Mouse (Mus musculus) cerebral cortex, adult 2 months (tissue): ENCODE measurements around the gene Cend1.

Source experiments
- WGBS: fragments of 180-500 bp; shearing (Covaris S2); methylation state at CpG from one replicate; pipeline ENCODE4 v1.1.7; 2018; 5-methylcytosine and 5-hydroxymethylcytosine counted together

Cend1 gene

DNA sequence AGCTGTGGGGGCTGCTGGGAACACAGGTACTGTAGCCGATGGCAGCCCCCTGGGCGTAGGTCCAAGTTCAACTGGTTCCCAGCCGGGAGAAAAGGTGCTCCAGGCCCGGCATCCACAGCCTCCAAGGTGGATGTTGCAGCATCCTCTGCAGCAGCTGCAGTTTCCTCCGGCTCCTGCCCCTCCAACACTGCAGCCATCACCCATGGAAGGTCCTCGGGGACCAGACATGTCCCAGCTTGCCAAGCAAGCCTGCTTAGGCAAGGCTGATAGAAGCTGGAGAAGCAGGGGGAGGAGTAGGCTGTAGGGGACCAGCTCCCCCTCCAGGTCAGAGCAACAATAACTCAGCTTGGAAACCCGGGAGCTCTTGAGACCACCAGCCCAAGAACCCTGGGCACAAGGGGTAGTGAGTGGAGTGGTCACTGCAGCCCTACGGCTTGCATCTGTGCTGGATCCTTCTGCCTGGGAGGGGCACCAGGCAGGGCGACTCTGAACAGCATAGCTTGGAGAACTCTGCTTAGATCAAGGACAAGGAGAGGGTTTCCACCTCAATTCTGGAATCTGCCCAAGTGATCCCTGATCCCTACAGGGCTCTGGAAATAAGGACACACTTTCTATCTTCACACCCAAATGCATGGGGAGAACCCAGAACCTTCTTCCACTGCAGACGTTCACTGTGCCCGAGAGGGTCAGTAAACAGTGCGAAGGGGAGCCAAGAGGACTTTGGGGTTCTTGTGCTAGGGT lies 14.0 kb upstream of the Cend1 start:
- 23% methylated on average over 12 of the region's 12 CpGs for WGBS

- WGBS: 95% methylated on average over 13 of the region's 13 CpGs
These were observed 12.9 kb upstream of the Cend1 start for GRCm38 (mm10) chr7:141442199-141442598.

- WGBS: 95% methylated on average over 9 of the region's 9 CpGs
These were observed 12.2 kb upstream of the Cend1 start for GRCm38 (mm10) chr7:141441460-141441859.

- WGBS: 26% methylated on average over 6 of the region's 6 CpGs
These were observed 11.3 kb upstream of the Cend1 start for GRCm38 (mm10) chr7:141440613-141441012.

GRCm38 (mm10) chr7:141439811-141440210 lies 10.5 kb upstream of the Cend1 start:
- WGBS: 95% methylated on average over 11 of the region's 11 CpGs

- WGBS: 94% methylated on average over 10 of the region's 10 CpGs
These were observed 9.9 kb upstream of the Cend1 start for GRCm38 (mm10) chr7:141439140-141439679.

GRCm38 (mm10) chr7:141438201-141438968 lies 9.1 kb upstream of the Cend1 start:
- 91% methylated on average over 12 of the region's 12 CpGs for WGBS

DNA sequence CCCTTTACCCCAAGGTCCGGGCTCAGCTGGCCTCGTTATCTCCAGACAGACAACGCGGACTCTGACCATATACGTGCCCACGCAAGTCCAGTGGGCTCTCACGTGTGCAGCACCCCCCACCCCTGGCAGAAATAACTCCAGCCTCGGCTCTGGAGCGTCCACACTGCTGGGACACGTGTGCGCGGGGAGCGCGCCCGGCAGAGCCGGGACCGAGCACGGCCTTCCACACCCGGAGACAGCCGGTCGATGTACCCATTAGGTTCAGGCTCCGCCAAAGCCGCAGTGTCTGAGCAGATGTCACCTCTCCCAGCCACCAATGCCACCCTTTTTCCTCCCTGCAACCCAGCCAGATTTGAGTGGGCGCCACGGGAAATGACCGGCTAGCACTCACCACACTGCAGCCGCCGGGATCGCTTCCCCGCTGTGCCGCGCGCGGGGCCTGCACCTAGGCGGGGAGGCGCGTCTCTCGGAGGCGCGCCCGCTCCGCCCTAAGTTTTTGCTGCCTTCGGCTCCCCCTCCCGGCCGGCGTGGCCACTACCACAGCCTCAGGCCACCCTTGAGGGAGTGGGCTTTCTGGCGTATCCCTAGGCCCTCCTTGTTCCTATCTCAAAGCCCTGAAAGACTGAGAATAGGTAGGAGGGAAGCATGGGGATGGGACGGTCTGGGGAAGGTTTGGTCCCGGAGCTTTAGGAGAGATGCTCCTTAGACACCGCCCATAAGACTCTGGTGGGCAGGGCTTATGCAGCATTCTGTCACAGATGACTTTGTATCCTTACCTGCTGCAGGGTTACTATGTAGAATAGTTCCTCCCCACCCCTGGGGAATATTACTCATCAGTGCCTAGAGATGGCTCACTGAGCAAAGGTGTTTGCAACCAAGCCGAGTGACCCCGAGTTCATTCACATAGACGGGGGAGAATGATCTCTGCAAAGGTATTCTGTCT lies 8.2 kb upstream of the Cend1 start, which contains the start of gene Slc25a22:
Gene Slc25a22, minus strand, starts transcription at position 715 of the 943 bp plus-strand sequence.
- 6% methylated on average over 53 of the region's 53 CpGs for WGBS

- WGBS: 38% methylated on average over 2 of the region's 2 CpGs
These were observed 7.2 kb upstream of the Cend1 start for GRCm38 (mm10) chr7:141436523-141436892.

GRCm38 (mm10) chr7:141435856-141436522 lies 6.7 kb upstream of the Cend1 start:
- WGBS: 79% methylated on average over 9 of the region's 9 CpGs

GRCm38 (mm10) chr7:141435129-141435855 lies 6.0 kb upstream of the Cend1 start:
- WGBS: 3% methylated on average over 17 of the region's 17 CpGs

- 9% methylated on average over 8 of the region's 8 CpGs for WGBS
These were observed 5.2 kb upstream of the Cend1 start for GRCm38 (mm10) chr7:141434464-141434863.

DNA sequence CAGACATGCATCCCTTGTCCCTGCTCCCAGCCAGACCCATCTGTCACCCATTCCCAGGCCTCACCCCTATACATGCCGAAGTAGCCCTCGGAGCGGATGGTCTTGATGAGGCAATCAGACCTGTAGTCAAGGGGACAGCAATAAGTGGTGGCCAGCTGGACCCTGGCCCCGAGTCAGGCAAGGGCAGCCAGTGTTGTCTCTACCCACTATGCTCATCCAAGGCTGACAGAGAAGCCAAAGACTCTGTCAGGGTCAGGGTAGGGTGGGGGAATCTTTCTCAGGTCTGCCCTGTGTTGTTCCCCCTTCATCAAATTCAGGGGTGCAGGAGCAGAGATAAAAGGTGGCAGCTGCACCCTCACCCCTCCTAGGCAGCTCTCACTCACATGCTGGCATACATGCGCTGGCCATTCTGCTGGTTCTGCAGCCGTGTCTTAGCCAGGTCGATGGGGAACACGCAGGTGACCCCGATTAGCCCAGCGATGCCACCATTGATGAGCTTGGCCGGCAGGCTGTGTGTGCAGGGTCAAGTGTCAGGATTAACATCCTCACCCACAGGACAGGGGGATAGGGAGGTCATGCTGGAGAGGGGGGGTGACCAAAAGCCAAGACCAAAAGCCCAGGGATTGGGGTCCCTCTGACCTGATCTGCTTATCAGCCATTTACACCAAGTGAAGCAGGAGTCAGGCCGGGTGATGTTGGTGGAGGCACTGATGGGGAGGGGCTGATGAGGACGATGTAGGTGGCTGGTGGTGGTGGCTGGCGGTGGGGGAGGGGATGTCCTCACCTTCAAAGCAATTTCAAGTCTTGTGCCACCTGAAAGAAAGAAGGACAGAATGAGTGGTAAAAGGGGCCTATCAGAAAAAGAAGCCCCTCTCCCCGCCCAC lies 4.5 kb upstream of the Cend1 start:
- 72% methylated on average over 15 of the region's 15 CpGs for WGBS

DNA sequence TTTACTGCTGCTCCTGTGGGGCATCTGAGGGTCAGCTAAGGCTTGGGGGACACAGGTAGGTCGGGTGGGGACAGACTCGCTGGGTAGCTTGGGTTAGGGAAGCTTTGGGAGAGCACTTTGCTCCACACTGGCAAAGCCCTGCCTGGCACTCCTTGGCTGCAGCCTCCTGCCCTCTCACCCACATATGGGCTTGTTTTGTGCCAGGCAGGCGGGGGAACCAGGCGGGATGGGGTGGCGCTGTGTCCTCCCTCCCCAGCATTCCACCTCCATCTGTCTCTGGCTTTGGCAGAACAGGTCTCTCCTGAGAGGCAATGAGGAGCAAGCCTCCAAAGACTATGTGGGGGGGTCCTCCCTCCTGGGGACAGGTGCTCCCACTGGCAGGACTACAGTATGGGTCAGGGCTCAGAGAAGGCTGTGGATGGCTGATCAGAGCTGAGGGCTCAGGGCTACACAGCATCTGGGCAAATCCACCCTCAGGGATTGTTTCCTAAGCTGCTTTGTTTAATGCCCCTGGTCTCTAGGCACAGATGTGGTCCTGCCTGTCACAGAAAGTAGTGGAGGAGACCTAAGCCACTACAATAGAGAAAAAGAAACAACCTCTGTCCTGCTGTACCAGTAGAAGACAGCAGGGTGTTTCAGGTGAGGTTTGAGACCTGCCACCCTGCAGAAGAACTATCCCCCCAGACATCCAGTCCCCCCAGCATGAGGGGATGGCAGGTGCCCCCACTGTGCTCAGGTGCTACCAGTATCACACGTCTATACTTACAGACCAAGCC lies 3.6 kb upstream of the Cend1 start:
- 55% methylated on average over 6 of the region's 6 CpGs for WGBS

- WGBS: 69% methylated on average over 8 of the region's 8 CpGs
These were observed 2.9 kb upstream of the Cend1 start for GRCm38 (mm10) chr7:141432186-141432611.

DNA sequence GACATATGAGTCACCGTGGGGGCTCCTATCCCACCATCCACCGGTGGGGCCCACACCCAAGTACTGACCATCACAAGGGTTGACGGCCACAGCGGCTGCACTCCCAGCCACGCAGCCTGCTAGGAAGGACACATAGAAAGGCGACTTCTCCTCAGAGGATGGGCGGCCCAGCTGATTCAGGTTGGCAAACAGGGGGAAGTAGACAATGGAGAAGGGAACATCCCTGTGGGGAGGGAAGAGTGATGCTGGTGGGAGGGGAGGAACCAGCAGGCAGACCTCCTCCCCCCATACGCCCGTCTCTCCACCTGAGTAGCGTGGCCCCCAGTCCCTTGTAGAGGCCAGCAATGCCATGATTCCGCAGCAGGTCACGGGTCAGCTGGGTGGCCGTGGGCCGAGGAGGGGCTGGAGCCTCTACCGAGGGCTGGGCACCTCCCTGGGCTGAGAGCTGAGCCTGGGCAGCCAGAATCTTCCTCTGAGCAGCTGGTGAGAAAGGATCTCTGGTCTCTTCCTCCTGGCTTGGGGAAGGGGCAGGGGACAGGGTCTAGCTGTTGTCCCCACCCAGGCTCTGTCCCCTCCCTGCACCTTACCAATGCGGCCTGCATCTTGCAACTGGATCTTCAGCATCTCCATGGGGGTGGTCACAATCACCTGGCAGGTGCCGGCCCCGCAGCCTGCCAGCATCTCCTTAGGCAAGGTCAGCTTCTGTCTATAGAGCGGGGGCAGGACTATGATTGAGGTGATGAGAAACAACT lies 2.3 kb upstream of the Cend1 start:
- WGBS: 96% methylated on average over 19 of the region's 19 CpGs

GRCm38 (mm10) chr7:141430585-141431240 lies 1.4 kb upstream of the Cend1 start:
- 92% methylated on average over 9 of the region's 9 CpGs for WGBS
